Mouse (Mus musculus) C2C12 (cell line): Measurements from ENCODE around the gene Gm30083.

Experiments used
- CEBPB ChIP-seq: IDR thresholded peaks from one replicate; pipeline ENCODE4 v1.6.1; 2011; ENCODE audit warnings: low read depth, mild to moderate bottlenecking, control low read depth, moderate library complexity
- CTCF ChIP-seq: IDR thresholded peaks from one replicate; pipeline ENCODE4 v1.5.1; 2011; ENCODE audit not compliant: control insufficient read depth, insufficient read depth, insufficient read length
- MAX ChIP-seq: IDR thresholded peaks from one replicate; pipeline ENCODE4 v1.6.1; 2011; ENCODE audit warnings: mild to moderate bottlenecking, control low read depth
- MYOD1 ChIP-seq: IDR thresholded peaks from one replicate; pipeline ENCODE4 v1.6.1; 2011; ENCODE audit warnings: low read depth; ENCODE audit not compliant: control insufficient read depth, insufficient read length
- USF1 ChIP-seq: IDR thresholded peaks from one replicate; pipeline ENCODE4 v1.6.1; 2011; ENCODE audit warnings: low read depth, mild to moderate bottlenecking, control low read depth, moderate library complexity

DNA sequence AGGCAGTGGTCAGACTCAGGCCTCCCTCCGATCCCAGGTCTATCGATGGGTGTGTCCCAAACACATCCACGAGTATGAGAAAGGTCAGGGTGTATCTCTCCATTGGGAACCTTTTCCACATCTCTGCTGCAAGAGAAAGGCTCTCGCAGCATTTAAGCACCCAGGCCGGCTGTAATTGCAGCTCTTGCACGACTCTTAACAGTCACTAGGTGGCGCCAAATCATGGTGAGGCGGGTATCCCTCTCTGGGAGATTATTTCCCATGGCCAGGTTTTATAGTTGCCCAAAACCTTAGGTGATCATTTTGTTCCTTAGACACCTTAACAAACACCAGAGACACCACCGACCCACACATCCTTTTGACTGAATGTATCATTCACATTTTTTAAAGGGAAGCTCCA is 55.6 kb downstream of the Gm30083 start:
- TF ChIP-seq CTCF (peak; percentile 69), CEBPB (no peak), MAX (no peak), USF1 (no peak), MYOD1 (no peak)
